Mouse (Mus musculus) forebrain, embryonic 13.5 days (tissue): ENCODE measurements around the gene Egln3. TPM values are rescaled to one million over a fixed set of nuclear protein-coding genes. Genes with fewer than 3 reads are reported as not detected.

Experiments
- ATAC-seq: fragments of 200-750 bp; cut with Nextera tagmentation; 2 replicates; pipeline ENCODE4 v1.8.0; 2017
- H3K27ac ChIP-seq: fragments of 300-500 bp; sonication (generic); 2 replicates; pipeline ENCODE4 v1.5.1; 2015; ENCODE audit warnings: inconsistent platforms, mild to moderate bottlenecking, moderate library complexity
- H3K27me3 ChIP-seq: fragments of 300-500 bp; sonication (generic); 2 replicates; pipeline ENCODE4 v1.6.1; 2015; ENCODE audit warnings: mild to moderate bottlenecking, inconsistent platforms
- H3K36me3 ChIP-seq: fragments of 300-500 bp; sonication (generic); 2 replicates; pipeline ENCODE4 v1.6.1; 2015; ENCODE audit warnings: mild to moderate bottlenecking, inconsistent platforms; ENCODE audit not compliant: poor library complexity, severe bottlenecking
- H3K4me1 ChIP-seq: fragments of 300-500 bp; sonication (generic); 2 replicates; pipeline ENCODE4 v1.6.1; 2015; ENCODE audit warnings: inconsistent platforms
- H3K4me2 ChIP-seq: fragments of 300-500 bp; sonication (generic); 2 replicates; pipeline ENCODE4 v1.6.1; 2015; ENCODE audit warnings: inconsistent platforms, mild to moderate bottlenecking, moderate library complexity
- H3K4me3 ChIP-seq: fragments of 300-500 bp; sonication (generic); 2 replicates; pipeline ENCODE4 v1.5.1; 2015; ENCODE audit warnings: mild to moderate bottlenecking, inconsistent platforms
- H3K9ac ChIP-seq: fragments of 300-500 bp; sonication (generic); 2 replicates; pipeline ENCODE4 v1.6.1; 2015; ENCODE audit warnings: mild to moderate bottlenecking, inconsistent platforms
- H3K9me3 ChIP-seq: fragments of 300-500 bp; sonication (generic); replicated peaks from 2 replicates; pipeline ENCODE4 v1.6.1; 2016; ENCODE audit warnings: inconsistent platforms
- WGBS: fragments of 180-500 bp; shearing (Covaris S2); methylation state at CpG from one replicate; pipeline ENCODE4 v1.1.7; 2015; 5-methylcytosine and 5-hydroxymethylcytosine counted together
- polyA plus RNA-seq: library from polyadenylated mRNA; unstranded; fragments of >200 nt; fragmentation: Nextera tagmentation; extraction: Ambion mirVana; gene quantifications from 2 replicates; pipeline ENCODE4 v1.2.1, GENCODE M21; 2015

Egln3 gene
- polyA plus RNA-seq, 1 experiment from 2014 or later: 3.9 TPM

- Histone ChIP-seq H3K27me3 (no peaks in the 10 kb centered on the region), H3K9ac (no peak overlapping the region), H3K4me3 (no peak overlapping the region), H3K27ac (no peak overlapping the region), H3K4me2 (no peak overlapping the region), H3K36me3 (peaks cover 3% of the 10 kb centered on the region; the same call in 1 of the 2 replicates), H3K9me3 (no peaks in the 10 kb centered on the region), H3K4me1 (peaks cover 32% of the 10 kb centered on the region)
- WGBS: 34% methylated on average over 14 of the region's 14 CpGs
- no peak for ATAC-seq
Measured at GRCm38 (mm10) chr12:54186926-54187623, 16.6 kb downstream of the Egln3 start.

GRCm38 (mm10) chr12:54184264-54184663 is 19.4 kb downstream of the Egln3 start:
- H3K9me3 ChIP-seq: no peaks in the 10 kb centered on the region
- peaks cover 7% of the 10 kb centered on the region; the same call in 1 of the 2 replicates for H3K36me3 ChIP-seq
- 92% methylated on average over 7 of the region's 7 CpGs for WGBS

GRCm38 (mm10) chr12:54178323-54178722 is 25.3 kb downstream of the Egln3 start:
- H3K27me3 ChIP-seq: no peaks in the 10 kb centered on the region
- no peak overlapping the region for H3K4me3 ChIP-seq
- peaks cover 4% of the 10 kb centered on the region; the same call in 1 of the 2 replicates for H3K36me3 ChIP-seq
- H3K4me1 ChIP-seq: no peaks in the 10 kb centered on the region
- no peak overlapping the region for H3K4me2 ChIP-seq
- H3K9ac ChIP-seq: no peak overlapping the region
- ATAC-seq: no peak
- H3K27ac ChIP-seq: no peak overlapping the region
- H3K9me3 ChIP-seq: no peaks in the 10 kb centered on the region
- WGBS: 43% methylated on average over 3 of the region's 3 CpGs

More at GRCm38 (mm10) chr12:54184264-54184663, 19.4 kb downstream of the Egln3 start:
- no peak for ATAC-seq
- Histone ChIP-seq H3K9ac (no peak overlapping the region), H3K27ac (no peak overlapping the region), H3K4me2 (no peak overlapping the region), H3K27me3 (no peaks in the 10 kb centered on the region), H3K4me1 (peaks cover 16% of the 10 kb centered on the region), H3K4me3 (no peak overlapping the region)

- Histone ChIP-seq H3K4me2 (no peak overlapping the region), H3K9ac (no peak overlapping the region), H3K9me3 (no peaks in the 10 kb centered on the region), H3K27ac (no peak overlapping the region), H3K36me3 (no peaks in the 10 kb centered on the region), H3K4me3 (no peak overlapping the region), H3K27me3 (peaks cover 7% of the 10 kb centered on the region; the same call in 1 of the 2 replicates), H3K4me1 (peaks cover 9% of the 10 kb centered on the region; the same call in 1 of the 2 replicates)
- no peak for ATAC-seq
- WGBS: 77% methylated on average over 4 of the region's 4 CpGs
Measured at GRCm38 (mm10) chr12:54168786-54169185, 34.9 kb downstream of the Egln3 start.

- H3K36me3 ChIP-seq: no peaks in the 10 kb centered on the region
- 88% methylated on average over 6 of the region's 6 CpGs for WGBS
- H3K27ac ChIP-seq: no peak overlapping the region
- no peak for ATAC-seq
- no peak overlapping the region for H3K4me2 ChIP-seq
- no peak overlapping the region for H3K4me3 ChIP-seq
- no peaks in the 10 kb centered on the region for H3K9me3 ChIP-seq
- H3K4me1 ChIP-seq: peaks cover 14% of the 10 kb centered on the region
- H3K27me3 ChIP-seq: peaks cover 12% of the 10 kb centered on the region; the same call in 1 of the 2 replicates
- no peak overlapping the region for H3K9ac ChIP-seq
Measured at GRCm38 (mm10) chr12:54167737-54168136, 35.9 kb downstream of the Egln3 start.

- no peaks in the 10 kb centered on the region for H3K36me3 ChIP-seq
- H3K27ac ChIP-seq: no peak overlapping the region
- H3K27me3 ChIP-seq: peaks cover 19% of the 10 kb centered on the region; the same call in 1 of the 2 replicates
- H3K4me3 ChIP-seq: no peak overlapping the region
- H3K9ac ChIP-seq: no peak overlapping the region
- H3K4me2 ChIP-seq: no peak overlapping the region
- 31% methylated on average over 6 of the region's 6 CpGs for WGBS
- ATAC-seq: no peak
- no peaks in the 10 kb centered on the region for H3K9me3 ChIP-seq
- peaks cover 27% of the 10 kb centered on the region for H3K4me1 ChIP-seq
Measured at GRCm38 (mm10) chr12:54164724-54165050, 39.0 kb downstream of the Egln3 start.

GRCm38 (mm10) chr12:54164040-54164723 is 39.5 kb downstream of the Egln3 start:
- H3K4me2 ChIP-seq: no peak overlapping the region
- no peak overlapping the region for H3K4me3 ChIP-seq
- no peak overlapping the region for H3K9ac ChIP-seq
- no peaks in the 10 kb centered on the region for H3K36me3 ChIP-seq
- peaks cover 27% of the 10 kb centered on the region for H3K4me1 ChIP-seq
- H3K9me3 ChIP-seq: no peaks in the 10 kb centered on the region
- whole genome bisulfite sequencing: 17% methylated on average over 9 of the region's 9 CpGs
- H3K27ac ChIP-seq: no peak overlapping the region
- ATAC-seq: no peak
- H3K27me3 ChIP-seq: peaks cover 19% of the 10 kb centered on the region; the same call in 1 of the 2 replicates

GRCm38 (mm10) chr12:54163166-54163565 is 40.5 kb downstream of the Egln3 start:
- no peak for ATAC-seq
- no peaks in the 10 kb centered on the region for H3K9me3 ChIP-seq
- H3K4me3 ChIP-seq: peak overlapping the region; percentile 27
- WGBS: 22% methylated on average over 4 of the region's 4 CpGs
- H3K27ac ChIP-seq: no peak overlapping the region
- peak overlapping the region; percentile 60 for H3K4me2 ChIP-seq
- peaks cover 27% of the 10 kb centered on the region for H3K4me1 ChIP-seq
- H3K9ac ChIP-seq: no peak overlapping the region
- peaks cover 19% of the 10 kb centered on the region; the same call in 1 of the 2 replicates for H3K27me3 ChIP-seq
- H3K36me3 ChIP-seq: no peaks in the 10 kb centered on the region

GRCm38 (mm10) chr12:54162637-54163131 is 41.0 kb downstream of the Egln3 start:
- Histone ChIP-seq H3K9ac (peak overlapping the region; percentile 45), H3K4me3 (peak overlapping the region; percentile 27), H3K27me3 (peaks cover 19% of the 10 kb centered on the region; the same call in 1 of the 2 replicates), H3K36me3 (no peaks in the 10 kb centered on the region), H3K9me3 (no peaks in the 10 kb centered on the region), H3K4me2 (peak overlapping the region; percentile 60), H3K27ac (no peak overlapping the region), H3K4me1 (peaks cover 27% of the 10 kb centered on the region)
- 1% methylated on average over 16 of the region's 16 CpGs for WGBS
- 0 out of 2 replicates have a peak, but pooled peaks have one; percentile 43 for ATAC-seq

- H3K27me3 ChIP-seq: peaks cover 19% of the 10 kb centered on the region; the same call in 1 of the 2 replicates
- H3K4me3 ChIP-seq: no peak overlapping the region
- ATAC-seq: no peak
- H3K9ac ChIP-seq: no peak overlapping the region
- H3K27ac ChIP-seq: no peak overlapping the region
- peak overlapping the region; percentile 60; the same call in 1 of the 2 replicates for H3K4me2 ChIP-seq
- H3K9me3 ChIP-seq: no peaks in the 10 kb centered on the region
- no peaks in the 10 kb centered on the region for H3K36me3 ChIP-seq
- H3K4me1 ChIP-seq: peaks cover 27% of the 10 kb centered on the region
- WGBS: 12% methylated on average over 5 of the region's 5 CpGs
Measured at GRCm38 (mm10) chr12:54161468-54162202, 42.0 kb downstream of the Egln3 start.

- no peak overlapping the region for H3K9ac ChIP-seq
- no peak for ATAC-seq
- H3K4me3 ChIP-seq: no peak overlapping the region
- H3K4me2 ChIP-seq: no peak overlapping the region
- H3K9me3 ChIP-seq: peaks cover 5% of the 10 kb centered on the region; the same call in 1 of the 2 replicates
- H3K27ac ChIP-seq: no peak overlapping the region
- peaks cover 19% of the 10 kb centered on the region; the same call in 1 of the 2 replicates for H3K27me3 ChIP-seq
- no peaks in the 10 kb centered on the region for H3K36me3 ChIP-seq
- H3K4me1 ChIP-seq: peaks cover 27% of the 10 kb centered on the region
- 93% methylated on average over 2 of the region's 2 CpGs for WGBS
Measured at GRCm38 (mm10) chr12:54160279-54160678, 43.4 kb downstream of the Egln3 start.
